Mouse (Mus musculus) fibroblast of lung, adult 2 months (primary cell): ENCODE measurements around the gene Chst2.

Experiments
- DNase-seq: peaks from one replicate; pipeline ENCODE4 v3.0.0-alpha.2; 2011; ENCODE audit warnings: low read depth

The Chst2 gene

GRCm38 (mm10) chr9:95365882-95366281 lies 40.6 kb downstream of the Chst2 start:
- no peak for DNase-seq

DNA sequence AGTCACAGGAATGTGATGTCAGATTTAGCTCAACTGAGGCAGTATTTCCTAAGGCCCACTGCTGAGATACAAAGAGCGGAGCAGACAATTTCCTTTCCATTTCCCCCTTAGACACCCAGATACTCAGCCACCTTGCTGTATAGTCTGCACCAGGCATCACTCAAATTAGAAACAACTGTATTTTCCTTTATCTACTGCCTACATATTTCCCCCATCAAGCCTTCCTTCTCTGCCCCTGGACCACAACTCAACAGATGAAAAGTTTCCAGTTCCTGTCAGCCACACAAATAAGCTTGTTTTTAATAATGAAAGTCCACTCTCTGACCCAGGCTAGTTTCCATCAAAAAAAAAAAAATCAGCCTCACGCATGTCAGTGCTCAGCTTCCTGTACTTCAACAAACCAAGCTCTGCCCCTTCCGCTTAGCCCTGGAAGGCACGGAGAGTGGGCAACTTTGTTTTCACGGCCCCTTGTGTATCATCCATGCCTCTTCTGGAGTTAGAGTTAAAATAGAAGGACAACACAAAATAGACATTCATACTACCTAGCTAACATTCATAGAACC lies 52.6 kb downstream of the Chst2 start:
- no peak for DNase-seq

DNA sequence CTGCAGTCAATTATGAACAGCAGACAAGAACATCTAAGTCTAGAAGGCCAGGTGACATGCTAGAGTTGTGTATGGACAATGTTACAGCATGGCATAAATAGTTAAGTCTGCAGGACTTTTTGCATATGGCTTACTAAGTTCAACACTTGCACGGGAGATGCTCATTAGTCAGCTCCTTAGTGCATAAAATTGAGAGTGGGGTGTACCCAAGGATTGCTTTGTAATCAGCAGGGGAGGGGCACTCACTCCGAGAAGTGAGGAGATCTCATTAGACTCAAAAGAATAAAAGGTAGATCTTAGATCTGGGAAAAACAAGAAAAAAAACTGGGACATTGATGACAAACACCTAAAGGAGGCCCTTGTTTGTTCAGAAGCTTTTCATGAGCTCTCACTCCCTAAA lies 54.6 kb downstream of the Chst2 start:
- no peak for DNase-seq

GRCm38 (mm10) chr9:95350550-95350949 lies 56.0 kb downstream of the Chst2 start:
- peak; percentile 21 for DNase-seq
